Mouse (Mus musculus) ES-Bruce4 (cell line): Measurements from ENCODE around the gene Sf3b3.

Experiments used
- CTCF ChIP-seq: IDR thresholded peaks from one replicate; pipeline ENCODE4 v1.8.1; 2011; ENCODE audit warnings: low read depth, low read length
- EP300 ChIP-seq: IDR thresholded peaks from 2 replicates; pipeline ENCODE4 v1.6.1; 2011; ENCODE audit warnings: low read depth, low read length; ENCODE audit not compliant: insufficient read depth

DNA sequence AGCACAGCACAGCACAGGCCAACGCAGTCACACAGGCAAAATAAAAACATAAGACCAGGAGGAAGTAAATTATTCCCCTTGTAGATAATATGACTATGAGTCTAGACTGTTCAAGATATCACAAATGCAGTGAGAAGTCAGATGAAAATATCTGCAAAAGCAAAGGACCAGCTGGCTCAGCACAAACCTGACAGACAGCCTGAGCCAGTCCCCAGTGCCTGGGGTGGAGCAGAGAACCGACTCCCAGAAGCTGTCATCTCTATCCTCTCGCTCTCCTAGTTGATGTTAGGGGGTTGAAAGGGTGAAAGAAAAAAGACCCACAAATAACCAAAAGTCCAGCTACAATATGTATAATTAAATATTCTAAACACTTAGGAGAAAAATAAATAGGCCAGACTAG lies 70.9 kb downstream of the Sf3b3 start:
- TF ChIP-seq CTCF: no peak
- no peak for TF ChIP-seq EP300
